Mouse (Mus musculus): ENCODE measurements at regions not wholly inside any gene's neighbourhood (a gene's known extent, or its start where the extent isn't known, plus 50 kb on each side); places are given as distances from the start of the nearest gene placed in this dataset.

DNA sequence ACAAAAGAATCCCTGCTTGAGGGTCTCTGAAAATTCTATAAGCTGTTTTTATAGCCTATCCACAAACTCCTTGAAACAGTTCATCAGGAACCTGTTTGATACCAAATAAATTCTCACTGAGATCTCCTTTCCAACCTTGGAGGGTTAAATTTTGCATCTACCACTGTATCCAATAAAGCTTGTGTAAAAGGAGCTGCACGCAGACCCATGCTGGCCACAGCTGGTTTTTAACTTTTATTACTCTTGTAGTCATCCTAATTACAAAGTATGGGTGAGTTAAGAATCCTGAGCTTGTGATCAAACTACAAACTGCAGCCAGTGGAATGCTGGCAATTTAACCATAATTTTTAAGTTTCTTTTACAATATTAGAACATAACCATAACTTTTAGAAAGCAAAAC, 59.0 kb upstream of the Ell2 start:
- Histone ChIP-seq H3K36me3 (ENCODE audit: control insufficient read depth, insufficient read depth) (no peaks in the 10 kb centered on the region), H3K79me2 (ENCODE audit: control insufficient read depth, insufficient read depth) (no peaks in the 10 kb centered on the region)
- TF ChIP-seq MAX (IDR thresholded peaks at IDR 0.05; ENCODE audit: low read depth) (no peak), TCF3 (IDR thresholded peaks at IDR 0.05; ENCODE audit: insufficient read length, low read depth) (no peak), MYOD1 (IDR thresholded peaks at IDR 0.05; ENCODE audit: control insufficient read depth in 1 of 3, insufficient read length in 2 of 3, low read depth in 2 of 3) (no peak), POLR2AphosphoS2 (IDR thresholded peaks at IDR 0.05; ENCODE audit: insufficient read length, low read depth) (no peak), CEBPB (IDR thresholded peaks at IDR 0.05; ENCODE audit: insufficient read depth, poor library complexity, severe bottlenecking) (no peak), REST (IDR thresholded peaks at IDR 0.05; ENCODE audit: insufficient read depth, insufficient read length) (no peak), E2F4 (IDR thresholded peaks at IDR 0.05; ENCODE audit: insufficient read depth) (no peak), USF1 (IDR thresholded peaks at IDR 0.05; ENCODE audit: low read depth) (no peak), SRF (IDR thresholded peaks at IDR 0.05; ENCODE audit: control insufficient read depth, insufficient read length, low read depth) (no peak), POLR2A (IDR thresholded peaks at IDR 0.05; ENCODE audit: insufficient read length, low read depth) (no peak), MYOG (IDR thresholded peaks at IDR 0.05; ENCODE audit: control insufficient read depth in 1 of 3, insufficient read depth in 1 of 3, insufficient read length in 2 of 3, low read depth in 2 of 3) (no peak), TCF12 (IDR thresholded peaks at IDR 0.05; ENCODE audit: insufficient read depth, poor library complexity, severe bottlenecking) (no peak)

DNA sequence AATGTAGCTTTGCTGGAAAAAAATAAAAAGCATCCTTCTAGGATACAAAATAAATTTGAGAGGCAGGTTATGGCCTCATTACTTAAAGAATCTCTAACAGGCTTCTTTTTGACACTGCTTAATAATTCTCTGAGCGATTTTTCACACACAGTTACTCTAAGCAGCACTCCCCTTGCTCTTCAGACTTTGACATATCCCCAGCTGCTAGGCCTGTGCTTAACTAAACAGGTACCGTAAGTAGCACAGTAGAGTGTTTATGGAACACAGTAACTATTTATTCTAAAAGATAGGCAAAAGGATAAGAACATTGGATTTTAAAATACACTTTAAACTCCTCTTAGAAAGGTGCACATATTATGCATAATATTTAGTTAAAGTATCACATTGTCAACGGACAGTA, 54.6 kb upstream of the Ell2 start:
- H3K36me3 ChIP-seq (ENCODE audit: control insufficient read depth, insufficient read depth) = no peaks in the 10 kb centered on the region
- H3K27me3 ChIP-seq (ENCODE audit: control insufficient read depth, insufficient read depth, insufficient read length) = no peaks in the 10 kb centered on the region
- TF ChIP-seq MYOD1 (IDR thresholded peaks at IDR 0.05; ENCODE audit: control insufficient read depth in 1 of 3, insufficient read length in 2 of 3, low read depth in 2 of 3) = no peak
- TF ChIP-seq MAX (IDR thresholded peaks at IDR 0.05; ENCODE audit: low read depth) = no peak
- TF ChIP-seq USF1 (IDR thresholded peaks at IDR 0.05; ENCODE audit: low read depth) = no peak
- TF ChIP-seq REST (IDR thresholded peaks at IDR 0.05; ENCODE audit: insufficient read depth, insufficient read length) = no peak
- no peak for TF ChIP-seq SRF (IDR thresholded peaks at IDR 0.05; ENCODE audit: control insufficient read depth, insufficient read length, low read depth)
- TF ChIP-seq CEBPB (IDR thresholded peaks at IDR 0.05; ENCODE audit: insufficient read depth, poor library complexity, severe bottlenecking) = no peak
- no peak for TF ChIP-seq TCF12 (IDR thresholded peaks at IDR 0.05; ENCODE audit: insufficient read depth, poor library complexity, severe bottlenecking)
- no peak for TF ChIP-seq E2F4 (IDR thresholded peaks at IDR 0.05; ENCODE audit: insufficient read depth)
- TF ChIP-seq POLR2A (IDR thresholded peaks at IDR 0.05; ENCODE audit: insufficient read length, low read depth) = no peak
- TF ChIP-seq POLR2AphosphoS2 (IDR thresholded peaks at IDR 0.05; ENCODE audit: insufficient read length, low read depth) = no peak
- no peak for TF ChIP-seq MYOG (IDR thresholded peaks at IDR 0.05; ENCODE audit: control insufficient read depth in 1 of 3, insufficient read depth in 1 of 3, insufficient read length in 2 of 3, low read depth in 2 of 3)
- no peaks in the 10 kb centered on the region for H3K79me2 ChIP-seq (ENCODE audit: control insufficient read depth, insufficient read depth)
- no peak overlapping the region for H3ac ChIP-seq (ENCODE audit: control insufficient read depth, insufficient read length)
- H3K4me3 ChIP-seq = no peak overlapping the region
- H3K4me2 ChIP-seq (ENCODE audit: low read depth) = no peak overlapping the region

More for the DNA sequence above, 59.0 kb upstream of the Ell2 start:
- H3ac ChIP-seq (ENCODE audit: control insufficient read depth, insufficient read length) = no peak overlapping the region
- no peak overlapping the region for H3K4me3 ChIP-seq
- no peaks in the 10 kb centered on the region for H3K27me3 ChIP-seq (ENCODE audit: control insufficient read depth, insufficient read depth, insufficient read length)
- H3K4me2 ChIP-seq (ENCODE audit: low read depth) = no peak overlapping the region

DNA sequence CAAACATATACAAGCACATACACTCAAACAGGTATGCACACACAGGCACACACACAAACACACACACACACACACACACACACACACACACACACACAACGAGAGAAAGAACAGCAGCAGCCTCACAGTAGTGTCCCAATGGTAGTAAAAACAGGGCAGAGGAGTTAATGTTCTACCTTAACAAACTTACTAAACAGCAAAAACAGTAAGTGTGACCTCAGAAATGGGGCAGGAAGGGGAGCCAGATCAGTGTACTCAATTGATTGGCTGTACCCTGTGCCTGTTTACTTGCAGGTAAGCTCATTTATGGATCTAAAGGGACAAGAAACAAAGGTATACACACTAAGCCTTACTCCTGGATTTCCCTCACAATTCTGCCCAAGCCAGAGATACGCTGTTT, 53.6 kb upstream of the Ell2 start:
- H3K27me3 ChIP-seq (ENCODE audit: control insufficient read depth, insufficient read depth, insufficient read length) = no peaks in the 10 kb centered on the region
- no peaks in the 10 kb centered on the region for H3K79me2 ChIP-seq (ENCODE audit: control insufficient read depth, insufficient read depth)
- no peak overlapping the region for H3K4me3 ChIP-seq
- no peak overlapping the region for H3K4me2 ChIP-seq (ENCODE audit: low read depth)
- no peak overlapping the region for H3ac ChIP-seq (ENCODE audit: control insufficient read depth, insufficient read length)
- H3K36me3 ChIP-seq (ENCODE audit: control insufficient read depth, insufficient read depth) = no peaks in the 10 kb centered on the region
- TF ChIP-seq REST (IDR thresholded peaks at IDR 0.05; ENCODE audit: insufficient read depth, insufficient read length) (no peak), E2F4 (IDR thresholded peaks at IDR 0.05; ENCODE audit: insufficient read depth) (no peak), MYOG (IDR thresholded peaks at IDR 0.05; ENCODE audit: control insufficient read depth in 1 of 3, insufficient read depth in 1 of 3, insufficient read length in 2 of 3, low read depth in 2 of 3) (no peak), MYOD1 (IDR thresholded peaks at IDR 0.05; ENCODE audit: control insufficient read depth in 1 of 3, insufficient read length in 2 of 3, low read depth in 2 of 3) (no peak), MAX (IDR thresholded peaks at IDR 0.05; ENCODE audit: low read depth) (no peak), POLR2AphosphoS2 (IDR thresholded peaks at IDR 0.05; ENCODE audit: insufficient read length, low read depth) (no peak)
